Mouse (Mus musculus): ENCODE measurements around the gene Chdh. TPM values are rescaled to one million over a fixed set of nuclear protein-coding genes. Genes with fewer than 3 reads are reported as not detected.

Chdh gene
- polyA plus RNA-seq, 1 experiment from 2014 or later = 0.96 TPM

GRCm38 (mm10) chr14:30043356-30043940 is 34.6 kb downstream of the Chdh start:
- H3K4me3 ChIP-seq (ENCODE audit: low read depth, low read length) = no peak overlapping the region
- no peaks in the 10 kb centered on the region for H3K4me1 ChIP-seq (ENCODE audit: control insufficient read depth, insufficient read depth, low read length)
- H3K9ac ChIP-seq (replicated peaks; ENCODE audit: low read depth, low read length) = no peak overlapping the region
- no peaks in the 10 kb centered on the region for H3K36me3 ChIP-seq (ENCODE audit: control insufficient read depth, insufficient read depth, low read length)
- H3K27ac ChIP-seq (ENCODE audit: low read depth, low read length) = no peak overlapping the region
- H3K27me3 ChIP-seq (ENCODE audit: control insufficient read depth, insufficient read depth, low read length) = no peaks in the 10 kb centered on the region
- H3K4me2 ChIP-seq (ENCODE audit: low read depth, low read length) = no peak overlapping the region
- WGBS = 89% methylated on average over 7 of the region's 7 CpGs
- no peaks in the 10 kb centered on the region for H3K9me3 ChIP-seq (ENCODE audit: control insufficient read depth, low read length)
- no peak for ATAC-seq (ENCODE audit: low read depth)

- Histone ChIP-seq H3K9me3 (ENCODE audit: control insufficient read depth, low read length) (no peaks in the 10 kb centered on the region), H3K9ac (replicated peaks; ENCODE audit: low read depth, low read length) (no peak overlapping the region), H3K27ac (ENCODE audit: low read depth, low read length) (no peak overlapping the region), H3K4me3 (ENCODE audit: low read depth, low read length) (no peak overlapping the region), H3K4me2 (ENCODE audit: low read depth, low read length) (no peak overlapping the region), H3K4me1 (ENCODE audit: control insufficient read depth, insufficient read depth, low read length) (no peaks in the 10 kb centered on the region), H3K36me3 (ENCODE audit: control insufficient read depth, insufficient read depth, low read length) (no peaks in the 10 kb centered on the region), H3K27me3 (ENCODE audit: control insufficient read depth, insufficient read depth, low read length) (no peaks in the 10 kb centered on the region)
- WGBS = 86% methylated on average over 10 of the region's 10 CpGs
- no peak for ATAC-seq (ENCODE audit: low read depth)
These were observed 36.4 kb downstream of the Chdh start for GRCm38 (mm10) chr14:30045239-30045638.

GRCm38 (mm10) chr14:30045704-30046220 is 36.9 kb downstream of the Chdh start:
- WGBS = 87% methylated on average over 8 of the region's 8 CpGs
- no peak overlapping the region for H3K9ac ChIP-seq (replicated peaks; ENCODE audit: low read depth, low read length)
- no peak overlapping the region for H3K4me3 ChIP-seq (ENCODE audit: low read depth, low read length)
- H3K4me1 ChIP-seq (ENCODE audit: control insufficient read depth, insufficient read depth, low read length) = no peaks in the 10 kb centered on the region
- no peaks in the 10 kb centered on the region for H3K36me3 ChIP-seq (ENCODE audit: control insufficient read depth, insufficient read depth, low read length)
- H3K27me3 ChIP-seq (ENCODE audit: control insufficient read depth, insufficient read depth, low read length) = no peaks in the 10 kb centered on the region
- no peak overlapping the region for H3K27ac ChIP-seq (ENCODE audit: low read depth, low read length)
- ATAC-seq (ENCODE audit: low read depth) = no peak
- H3K4me2 ChIP-seq (ENCODE audit: low read depth, low read length) = no peak overlapping the region
- H3K9me3 ChIP-seq (ENCODE audit: control insufficient read depth, low read length) = no peaks in the 10 kb centered on the region

GRCm38 (mm10) chr14:30046976-30047375 is 38.2 kb downstream of the Chdh start:
- no peaks in the 10 kb centered on the region for H3K27me3 ChIP-seq (ENCODE audit: control insufficient read depth, insufficient read depth, low read length)
- ATAC-seq (ENCODE audit: low read depth) = no peak
- 85% methylated on average over 4 of the region's 4 CpGs for WGBS
- no peak overlapping the region for H3K4me2 ChIP-seq (ENCODE audit: low read depth, low read length)
- no peak overlapping the region for H3K27ac ChIP-seq (ENCODE audit: low read depth, low read length)
- H3K9ac ChIP-seq (replicated peaks; ENCODE audit: low read depth, low read length) = no peak overlapping the region
- no peaks in the 10 kb centered on the region for H3K9me3 ChIP-seq (ENCODE audit: control insufficient read depth, low read length)
- no peaks in the 10 kb centered on the region for H3K36me3 ChIP-seq (ENCODE audit: control insufficient read depth, insufficient read depth, low read length)
- no peaks in the 10 kb centered on the region for H3K4me1 ChIP-seq (ENCODE audit: control insufficient read depth, insufficient read depth, low read length)
- no peak overlapping the region for H3K4me3 ChIP-seq (ENCODE audit: low read depth, low read length)

GRCm38 (mm10) chr14:30048049-30048448 is 39.2 kb downstream of the Chdh start:
- H3K36me3 ChIP-seq (ENCODE audit: control insufficient read depth, insufficient read depth, low read length) = no peaks in the 10 kb centered on the region
- no peak overlapping the region for H3K4me2 ChIP-seq (ENCODE audit: low read depth, low read length)
- no peaks in the 10 kb centered on the region for H3K27me3 ChIP-seq (ENCODE audit: control insufficient read depth, insufficient read depth, low read length)
- no peak overlapping the region for H3K27ac ChIP-seq (ENCODE audit: low read depth, low read length)
- 92% methylated on average over 3 of the region's 3 CpGs for WGBS
- ATAC-seq (ENCODE audit: low read depth) = no peak
- H3K9ac ChIP-seq (replicated peaks; ENCODE audit: low read depth, low read length) = no peak overlapping the region
- H3K9me3 ChIP-seq (ENCODE audit: control insufficient read depth, low read length) = no peaks in the 10 kb centered on the region
- H3K4me3 ChIP-seq (ENCODE audit: low read depth, low read length) = no peak overlapping the region
- no peaks in the 10 kb centered on the region for H3K4me1 ChIP-seq (ENCODE audit: control insufficient read depth, insufficient read depth, low read length)

GRCm38 (mm10) chr14:30050280-30050679 is 41.5 kb downstream of the Chdh start:
- no peaks in the 10 kb centered on the region for H3K4me1 ChIP-seq (ENCODE audit: control insufficient read depth, insufficient read depth, low read length)
- H3K4me3 ChIP-seq (ENCODE audit: low read depth, low read length) = no peak overlapping the region
- no peaks in the 10 kb centered on the region for H3K9me3 ChIP-seq (ENCODE audit: control insufficient read depth, low read length)
- no peak overlapping the region for H3K9ac ChIP-seq (replicated peaks; ENCODE audit: low read depth, low read length)
- H3K27ac ChIP-seq (ENCODE audit: low read depth, low read length) = no peak overlapping the region
- H3K36me3 ChIP-seq (ENCODE audit: control insufficient read depth, insufficient read depth, low read length) = no peaks in the 10 kb centered on the region
- H3K27me3 ChIP-seq (ENCODE audit: control insufficient read depth, insufficient read depth, low read length) = no peaks in the 10 kb centered on the region
- 94% methylated on average over 8 of the region's 8 CpGs for WGBS
- ATAC-seq (ENCODE audit: low read depth) = no peak
- no peak overlapping the region for H3K4me2 ChIP-seq (ENCODE audit: low read depth, low read length)

GRCm38 (mm10) chr14:30054922-30055321 is 46.1 kb downstream of the Chdh start:
- WGBS = 82% methylated on average over 7 of the region's 7 CpGs
- H3K27ac ChIP-seq (ENCODE audit: low read depth, low read length) = no peak overlapping the region
- no peaks in the 10 kb centered on the region for H3K27me3 ChIP-seq (ENCODE audit: control insufficient read depth, insufficient read depth, low read length)
- no peak overlapping the region for H3K9ac ChIP-seq (replicated peaks; ENCODE audit: low read depth, low read length)
- no peak overlapping the region for H3K4me3 ChIP-seq (ENCODE audit: low read depth, low read length)
- no peaks in the 10 kb centered on the region for H3K36me3 ChIP-seq (ENCODE audit: control insufficient read depth, insufficient read depth, low read length)
- no peaks in the 10 kb centered on the region for H3K9me3 ChIP-seq (ENCODE audit: control insufficient read depth, low read length)
- no peak for ATAC-seq (ENCODE audit: low read depth)
- no peak overlapping the region for H3K4me2 ChIP-seq (ENCODE audit: low read depth, low read length)
- H3K4me1 ChIP-seq (ENCODE audit: control insufficient read depth, insufficient read depth, low read length) = peaks cover 5% of the 10 kb centered on the region; the same call in 1 of the 2 replicates

- H3K4me1 ChIP-seq (ENCODE audit: control insufficient read depth, insufficient read depth, low read length) = peaks cover 5% of the 10 kb centered on the region; the same call in 1 of the 2 replicates
- H3K27me3 ChIP-seq (ENCODE audit: control insufficient read depth, insufficient read depth, low read length) = no peaks in the 10 kb centered on the region
- no peak overlapping the region for H3K9ac ChIP-seq (replicated peaks; ENCODE audit: low read depth, low read length)
- H3K4me2 ChIP-seq (ENCODE audit: low read depth, low read length) = no peak overlapping the region
- H3K4me3 ChIP-seq (ENCODE audit: low read depth, low read length) = no peak overlapping the region
- no peaks in the 10 kb centered on the region for H3K9me3 ChIP-seq (ENCODE audit: control insufficient read depth, low read length)
- WGBS = 41% methylated on average over 13 of the region's 13 CpGs
- no peaks in the 10 kb centered on the region for H3K36me3 ChIP-seq (ENCODE audit: control insufficient read depth, insufficient read depth, low read length)
- peak overlapping the region; percentile 35; the same call in 1 of the 2 replicates for H3K27ac ChIP-seq (ENCODE audit: low read depth, low read length)
- peak; percentile 94 for ATAC-seq (ENCODE audit: low read depth)
These were observed 47.4 kb downstream of the Chdh start for GRCm38 (mm10) chr14:30056031-30056766.

- H3K36me3 ChIP-seq (ENCODE audit: control insufficient read depth, insufficient read depth, low read length) = no peaks in the 10 kb centered on the region
- no peaks in the 10 kb centered on the region for H3K9me3 ChIP-seq (ENCODE audit: control insufficient read depth, low read length)
- WGBS = 80% methylated on average over 2 of the region's 2 CpGs
- no peak overlapping the region for H3K4me3 ChIP-seq (ENCODE audit: low read depth, low read length)
- no peak overlapping the region for H3K4me2 ChIP-seq (ENCODE audit: low read depth, low read length)
- no peaks in the 10 kb centered on the region for H3K4me1 ChIP-seq (ENCODE audit: control insufficient read depth, insufficient read depth, low read length)
- no peak for ATAC-seq (ENCODE audit: low read depth)
- no peak overlapping the region for H3K27ac ChIP-seq (ENCODE audit: low read depth, low read length)
- H3K9ac ChIP-seq (replicated peaks; ENCODE audit: low read depth, low read length) = no peak overlapping the region
- no peaks in the 10 kb centered on the region for H3K27me3 ChIP-seq (ENCODE audit: control insufficient read depth, insufficient read depth, low read length)
These were observed 56.0 kb downstream of the Chdh start for GRCm38 (mm10) chr14:30064864-30065263.

All from neural tube, embryonic 14.5 days (tissue).